In the genomic region with DNA sequence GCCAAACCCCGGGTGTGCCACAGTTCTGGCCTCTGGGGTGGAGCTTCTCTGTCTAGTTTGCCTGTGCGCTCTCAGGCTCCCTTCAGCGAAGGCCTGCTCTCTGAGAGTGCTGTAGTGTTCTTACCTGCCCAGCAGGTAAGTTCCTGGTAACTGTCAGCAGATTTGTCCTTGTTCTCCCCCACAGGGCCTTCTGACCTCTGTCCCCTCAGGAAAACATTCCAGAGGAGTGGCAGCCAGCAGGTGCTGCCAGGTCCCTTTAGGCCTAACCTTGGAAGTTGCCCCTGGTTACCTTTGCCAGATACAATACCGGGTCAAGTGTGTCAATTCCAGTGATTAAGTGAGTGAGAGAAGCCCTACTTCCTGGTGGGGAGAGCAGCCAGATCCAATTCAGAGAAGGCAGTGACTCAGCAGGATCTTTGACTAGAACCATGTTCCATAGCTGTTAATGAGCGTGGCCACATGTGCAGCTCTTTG, we compare ENCODE assay signal across 17 mouse cellular contexts. TPM values are rescaled to one million over a fixed set of nuclear protein-coding genes. Genes with fewer than 3 reads are reported as not detected.
DNase-seq lines count a peak whose midpoint lies in the region; ATAC-seq and TF ChIP-seq lines count a peak whose summit lies in the region.
"Had no signal": no experiment of that assay in that cellular context is flagged by ENCODE, and none has a peak within 500 bp of the region (broad histone marks: within the 10 kb centered on the region; RNA-seq: fewer than 3 reads in every experiment).

No protein-coding gene starts in this region.

- H3K9ac ChIP-seq in intestine, embryonic 14.5 days (ENCODE audit: low read length): no peak overlapping the region
- no peak overlapping the region for H3K9ac ChIP-seq in liver, embryonic 14.5 days (replicated peaks)
- H3K9ac ChIP-seq in stomach, embryonic 16.5 days (ENCODE audit: low read length): no peak overlapping the region
- H3K9ac ChIP-seq in hindbrain, embryonic 11.5 days (ENCODE audit: low read depth, low read length): no peak overlapping the region
- H3K9ac ChIP-seq: heart, embryonic 13.5 days; lung, embryonic 14.5 days had no signal

- intact Hi-C loops in gastrocnemius, postnatal 14 days (cut with DNase I; ENCODE audit: low total_unique reads): no loop called here

- H3K4me2 ChIP-seq in intestine, embryonic 14.5 days (ENCODE audit: low read length): no peak overlapping the region
- no peak overlapping the region for H3K4me2 ChIP-seq in liver, embryonic 14.5 days (ENCODE audit: low read depth)
- no peak overlapping the region for H3K4me2 ChIP-seq in stomach, embryonic 16.5 days (ENCODE audit: low read depth, low read length)
- no peak overlapping the region for H3K4me2 ChIP-seq in hindbrain, embryonic 11.5 days (replicated peaks; ENCODE audit: low read depth, low read length)
- H3K4me2 ChIP-seq: heart, embryonic 13.5 days; lung, embryonic 14.5 days had no signal

- 71% methylated on average over 5 of the region's 5 CpGs for WGBS in intestine, embryonic 14.5 days
- WGBS in liver, embryonic 14.5 days (ENCODE audit: insufficient replicate concordance): 52% methylated on average over 5 of the region's 5 CpGs
- WGBS in stomach, embryonic 16.5 days: 53% methylated on average over 5 of the region's 5 CpGs
- WGBS in hindbrain, embryonic 11.5 days: 82% methylated on average over 5 of the region's 5 CpGs

- no peaks in the 10 kb centered on the region for H3K27me3 ChIP-seq in intestine, embryonic 14.5 days (replicated peaks; ENCODE audit: control insufficient read depth, insufficient read depth, low read length)
- no peaks in the 10 kb centered on the region for H3K27me3 ChIP-seq in liver, embryonic 14.5 days (ENCODE audit: control insufficient read depth, insufficient read depth, low read length)
- no peaks in the 10 kb centered on the region for H3K27me3 ChIP-seq in stomach, embryonic 16.5 days (ENCODE audit: control insufficient read depth, insufficient read depth, low read length)
- no peaks in the 10 kb centered on the region for H3K27me3 ChIP-seq in hindbrain, embryonic 11.5 days (ENCODE audit: control insufficient read depth, insufficient read depth, low read length)
- H3K27me3 ChIP-seq: heart, embryonic 13.5 days; Patski had no signal

- peak; percentile 75 for ATAC-seq in intestine, embryonic 14.5 days (replicated peaks; ENCODE audit: low FRiP score, low TSS enrichment, low read depth)
- ATAC-seq in liver, embryonic 14.5 days (ENCODE audit: insufficient read depth): peak; percentile 43; the same call in 1 of the 2 replicates
- peak; percentile 88 for ATAC-seq in stomach, embryonic 16.5 days (ENCODE audit: insufficient read depth, low FRiP score)
- ATAC-seq in hindbrain, embryonic 11.5 days (ENCODE audit: low FRiP score): no peak
- ATAC-seq: forebrain, embryonic 16.5 days; hindbrain, postnatal 0 days; Patski had no signal

- no peaks in the 10 kb centered on the region for H3K36me3 ChIP-seq in intestine, embryonic 14.5 days (ENCODE audit: control insufficient read depth, insufficient read depth, low read length)
- H3K36me3 ChIP-seq in liver, embryonic 14.5 days (replicated peaks; ENCODE audit: control insufficient read depth, insufficient read depth, low read depth): no peaks in the 10 kb centered on the region
- no peaks in the 10 kb centered on the region for H3K36me3 ChIP-seq in stomach, embryonic 16.5 days (ENCODE audit: control insufficient read depth, insufficient read depth, low read length)
- no peaks in the 10 kb centered on the region for H3K36me3 ChIP-seq in hindbrain, embryonic 11.5 days (ENCODE audit: control insufficient read depth, insufficient read depth, low read length)
- H3K36me3 ChIP-seq: heart, embryonic 13.5 days had no signal

- no peak for TF ChIP-seq EP300 in liver, embryonic 14.5 days (IDR thresholded peaks at IDR 0.05; ENCODE audit: low read depth)

- H3K9me3 ChIP-seq in intestine, embryonic 14.5 days (ENCODE audit: control insufficient read depth, low read length): no peaks in the 10 kb centered on the region
- H3K9me3 ChIP-seq in liver, embryonic 14.5 days (ENCODE audit: control insufficient read depth, low read length): no peaks in the 10 kb centered on the region
- H3K9me3 ChIP-seq in stomach, embryonic 16.5 days (replicated peaks; ENCODE audit: control insufficient read depth, low read length): no peaks in the 10 kb centered on the region
- H3K9me3 ChIP-seq in hindbrain, embryonic 11.5 days (ENCODE audit: control insufficient read depth, low read length): no peaks in the 10 kb centered on the region
- H3K9me3 ChIP-seq: heart, embryonic 13.5 days had no signal

- H3K4me1 ChIP-seq in intestine, embryonic 14.5 days (replicated peaks; ENCODE audit: control insufficient read depth, insufficient read depth, low read length): no peaks in the 10 kb centered on the region
- peaks cover 0 to 28% of the 10 kb centered on the region in 2 experiments; a peak in 3 of 4 replicates for H3K4me1 ChIP-seq in liver, embryonic 14.5 days (replicated peaks; ENCODE audit: control insufficient read depth in 2 of 2, insufficient read depth in 2 of 2, low read length in 1 of 2)
- no peaks in the 10 kb centered on the region for H3K4me1 ChIP-seq in stomach, embryonic 16.5 days (ENCODE audit: control insufficient read depth, insufficient read depth, low read length)
- no peaks in the 10 kb centered on the region for H3K4me1 ChIP-seq in hindbrain, embryonic 11.5 days (replicated peaks; ENCODE audit: control insufficient read depth, insufficient read depth, low read length)

- no peak for TF ChIP-seq CTCF in liver, embryonic 14.5 days (IDR thresholded peaks at IDR 0.05; ENCODE audit: low read depth)

- H3K4me3 ChIP-seq in intestine, embryonic 14.5 days (ENCODE audit: low read depth, low read length): no peak overlapping the region
- H3K4me3 ChIP-seq in liver, embryonic 14.5 days (ENCODE audit: insufficient read depth in 1 of 2, low read depth in 2 of 2, low read length in 2 of 2): no peak overlapping the region
- H3K4me3 ChIP-seq in stomach, embryonic 16.5 days (replicated peaks; ENCODE audit: low read length): no peak overlapping the region
- H3K4me3 ChIP-seq in hindbrain, embryonic 11.5 days (ENCODE audit: low read depth, low read length): no peak overlapping the region
- H3K4me3 ChIP-seq: heart, embryonic 13.5 days; left cerebral cortex, adult 2 months had no signal

- peak; percentile 62 for DNase-seq in kidney, adult 18-20 months
- DNase-seq in kidney, postnatal 10 days: no peak
- no peak for DNase-seq in intestine, embryonic 14.5 days (ENCODE audit: low spot score)
- no peak for DNase-seq in liver, embryonic 14.5 days (ENCODE audit: low read depth in 3 of 3, low spot score in 3 of 3)
- DNase-seq in gastrocnemius, postnatal 14 days: no peak
- no peak for DNase-seq in hindbrain, embryonic 11.5 days (ENCODE audit: low spot score)
- DNase-seq in cerebellum, postnatal 25 days: no peak
- DNase-seq: B cell, adult 2 months; cerebellum, adult 8-10 months; lung, embryonic 14.5 days; right cerebral cortex, postnatal 14 days had no signal

- 0 out of 2 replicates have a peak overlapping the region, but pooled peaks have one; percentile 18 for H3K27ac ChIP-seq in intestine, embryonic 14.5 days (ENCODE audit: low read depth)
- no peak overlapping the region for H3K27ac ChIP-seq in liver, embryonic 14.5 days
- H3K27ac ChIP-seq in stomach, embryonic 16.5 days (ENCODE audit: low read length): peak overlapping the region; percentile 46
- no peak overlapping the region for H3K27ac ChIP-seq in hindbrain, embryonic 11.5 days (ENCODE audit: low read depth, low read length)
- H3K27ac ChIP-seq: heart, embryonic 13.5 days; hindbrain, postnatal 0 days; left cerebral cortex, adult 2 months had no signal

RNA-seq across cellular contexts. Expression of gene Map7, which starts 38.6 kb away (rescaled TPM):
- polyA plus RNA-seq in intestine, embryonic 14.5 days (2014; fragmentation: Nextera tagmentation; extraction: Ambion mirVana): 18.9 and 20.1 TPM in 2 replicates
- 2.1 and 2.2 TPM in 2 replicates for polyA plus RNA-seq in liver, embryonic 14.5 days (2012; rRNA removed)
- polyA plus RNA-seq in liver, embryonic 14.5 days (2014; fragmentation: Nextera tagmentation; extraction: Ambion mirVana): 2.3 and 3.1 TPM in 2 replicates
- polyA plus RNA-seq in stomach, embryonic 16.5 days (2015; fragmentation: Nextera tagmentation; extraction: Ambion mirVana): 19.4 and 20.2 TPM in 2 replicates
- total RNA-seq in gastrocnemius, postnatal 14 days (2021): 1 to 10 TPM; 1.4 to 2.4 TPM
- 5.8 and 6.7 TPM in 2 replicates for polyA plus RNA-seq in hindbrain, embryonic 11.5 days (2014; fragmentation: Nextera tagmentation; extraction: Ambion mirVana)

Comparison
In these comparisons a context has a peak if more than half of its experiments do, and no peak if none do; other contexts are left out.
1. H3K27ac ChIP-seq: peak in intestine, embryonic 14.5 days (single experiment) and stomach, embryonic 16.5 days (single experiment); none in liver, embryonic 14.5 days (single experiment) and hindbrain, embryonic 11.5 days (single experiment).